Mouse (Mus musculus) spleen, embryonic (tissue): ENCODE measurements at regions not wholly inside any gene's neighbourhood (a gene's known extent, or its start where the extent isn't known, plus 50 kb on each side); places are given as distances from the start of the nearest gene placed in this dataset.

ENCODE experiments used
- CTCF ChIA-PET: fragments of 350-600 bp; sonication (Branson Sonifier 250); formaldehyde crosslinking; loops from one replicate; lab custom pipeline; 2022; lab: Charles Lee

DNA sequence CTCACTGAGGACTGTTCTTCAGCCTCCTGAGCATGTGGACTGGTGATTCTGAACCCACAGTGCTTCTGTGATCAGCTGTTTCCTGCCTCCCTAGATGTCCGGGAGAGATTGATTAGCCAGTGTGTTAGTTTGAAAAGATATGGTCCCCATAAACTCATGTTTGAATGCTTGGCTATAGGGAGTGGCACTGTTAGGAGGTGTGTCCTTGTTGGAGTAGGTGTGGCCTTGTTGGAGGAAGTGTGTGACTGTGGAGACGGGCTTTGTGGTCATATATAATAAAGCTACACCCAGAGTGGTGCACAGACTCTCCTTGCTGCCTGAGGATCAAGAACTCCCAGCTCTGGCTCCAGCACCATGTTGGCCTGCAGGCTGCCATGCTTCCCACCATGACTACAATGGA is 458.9 kb upstream of the Kcnab2 start:
- CTCF ChIA-PET: no interaction called here

DNA sequence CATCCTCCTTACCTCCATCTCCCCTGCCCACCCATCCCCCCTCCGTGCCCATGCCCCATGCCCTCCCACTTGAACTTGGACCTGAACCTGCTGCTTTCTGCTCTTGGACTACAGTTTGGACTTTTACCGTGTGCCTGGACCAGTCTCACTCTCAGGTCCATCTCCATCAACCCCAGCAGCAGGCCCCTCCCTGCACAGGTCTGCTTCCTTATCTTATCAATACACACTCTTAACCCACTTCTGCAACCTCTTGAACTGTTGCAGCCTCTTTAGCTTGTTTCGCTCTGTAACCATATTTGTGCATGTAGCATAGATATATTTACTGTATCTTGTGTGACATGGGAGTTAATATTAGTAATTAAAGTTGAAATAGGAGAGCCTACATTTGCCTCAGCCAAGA is 457.8 kb upstream of the Kcnab2 start:
- CTCF ChIA-PET: no interaction called here

DNA sequence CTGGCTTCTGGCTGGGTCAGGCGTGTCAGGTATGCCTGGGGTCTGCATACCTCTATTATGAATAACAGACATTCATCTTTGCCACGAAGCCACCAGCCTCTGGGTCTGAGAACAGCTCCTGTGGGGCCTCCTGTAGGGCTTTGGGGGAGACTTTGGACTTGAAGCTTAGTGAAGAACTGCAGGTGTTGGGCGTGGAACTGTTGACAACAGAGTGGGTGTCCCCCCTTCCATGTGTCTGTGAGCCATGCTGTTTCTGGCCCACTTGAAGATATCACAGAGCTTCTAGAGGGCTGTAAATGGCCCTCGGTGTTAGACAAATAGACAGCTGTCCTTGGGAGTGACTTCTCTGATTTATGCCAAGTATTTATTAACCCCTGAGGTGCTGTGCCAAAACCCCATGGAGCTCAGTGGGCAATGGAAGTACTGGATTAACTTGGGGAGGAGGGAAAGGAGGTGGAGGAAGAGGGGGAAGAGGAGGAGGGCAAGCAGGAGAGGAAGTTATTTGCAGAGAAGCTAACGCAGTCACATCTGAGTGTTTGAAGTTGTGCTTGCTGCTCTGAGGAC is 450.8 kb upstream of the Kcnab2 start:
- CTCF ChIA-PET: no interaction called here

DNA sequence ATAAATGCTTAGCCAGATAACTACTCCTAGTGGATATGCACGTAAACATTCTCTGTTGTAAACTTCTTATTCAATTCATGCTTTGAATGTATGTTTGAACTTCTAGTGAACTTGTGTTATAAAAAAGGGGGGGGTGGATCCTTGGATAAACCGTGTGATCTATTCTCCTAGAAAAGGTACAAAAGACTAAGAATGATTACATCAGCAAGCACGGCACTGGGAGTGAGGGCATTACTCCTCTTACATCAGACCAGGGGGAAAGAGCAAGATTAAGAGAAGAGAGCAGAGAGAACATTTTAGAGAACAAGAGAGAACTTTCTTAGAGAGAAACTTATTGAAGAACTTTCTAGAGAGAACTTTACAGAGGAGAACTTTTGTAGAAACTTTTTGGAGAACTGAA is 442.6 kb upstream of the Kcnab2 start:
- CTCF ChIA-PET: no interaction called here

DNA sequence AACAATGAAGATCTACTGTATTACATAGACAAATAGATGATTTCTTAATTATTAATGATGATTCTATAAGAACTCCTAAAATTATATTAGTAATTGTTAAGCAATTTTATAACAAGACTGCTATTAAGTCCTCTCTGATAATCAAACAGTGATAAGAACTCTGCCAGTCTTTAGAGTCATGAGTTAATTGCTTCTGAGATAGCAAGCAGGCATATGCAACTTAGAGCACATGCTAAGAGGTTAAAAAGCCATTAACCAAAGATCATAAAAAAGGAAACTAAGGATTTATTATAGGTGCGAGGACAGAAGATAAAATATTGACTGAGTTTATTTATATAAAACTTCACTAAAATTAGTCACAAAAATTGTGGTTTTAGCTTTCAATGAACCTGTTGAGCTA is 442.2 kb upstream of the Kcnab2 start:
- CTCF ChIA-PET: no interaction called here

DNA sequence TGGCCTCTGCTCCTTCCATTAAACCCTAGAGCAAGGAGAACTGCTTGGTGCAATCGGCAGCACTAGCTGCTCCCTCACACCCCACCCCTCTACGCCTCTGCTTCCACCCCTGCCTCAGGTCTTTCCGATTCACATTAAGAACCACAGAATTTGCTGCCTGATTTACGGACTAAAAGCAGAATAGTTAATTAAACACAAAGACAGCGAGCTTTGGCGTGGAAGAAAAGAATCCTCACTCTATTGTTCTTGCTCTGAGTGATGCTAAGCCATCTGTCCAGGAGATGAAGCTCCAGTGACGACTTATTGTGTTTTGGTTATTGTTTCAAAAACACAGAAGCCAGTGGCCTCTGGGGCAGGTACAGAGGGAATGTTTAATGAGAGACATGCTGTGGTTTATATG is 438.9 kb upstream of the Kcnab2 start:
- CTCF ChIA-PET: no interaction called here

DNA sequence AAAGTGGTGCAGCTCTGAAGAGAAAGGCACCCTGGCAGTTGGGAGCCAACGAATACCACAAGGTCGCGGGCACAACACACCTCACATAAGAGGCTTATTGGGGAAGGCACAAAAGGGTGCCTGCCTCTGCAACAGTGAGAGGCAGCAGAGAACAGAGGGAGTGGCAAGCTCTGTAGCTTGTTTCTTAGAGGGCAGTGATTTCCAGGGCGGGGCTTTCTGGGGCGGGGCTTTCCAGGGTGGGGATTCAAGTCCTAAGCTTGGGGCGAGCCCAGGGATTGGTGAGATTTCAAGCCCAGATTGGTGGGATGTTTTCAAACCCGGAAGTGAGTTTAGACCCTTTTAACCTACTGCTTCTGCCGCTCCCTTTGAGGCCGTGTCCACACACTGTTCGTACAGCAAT is 435.8 kb upstream of the Kcnab2 start:
- CTCF ChIA-PET: no interaction called here

DNA sequence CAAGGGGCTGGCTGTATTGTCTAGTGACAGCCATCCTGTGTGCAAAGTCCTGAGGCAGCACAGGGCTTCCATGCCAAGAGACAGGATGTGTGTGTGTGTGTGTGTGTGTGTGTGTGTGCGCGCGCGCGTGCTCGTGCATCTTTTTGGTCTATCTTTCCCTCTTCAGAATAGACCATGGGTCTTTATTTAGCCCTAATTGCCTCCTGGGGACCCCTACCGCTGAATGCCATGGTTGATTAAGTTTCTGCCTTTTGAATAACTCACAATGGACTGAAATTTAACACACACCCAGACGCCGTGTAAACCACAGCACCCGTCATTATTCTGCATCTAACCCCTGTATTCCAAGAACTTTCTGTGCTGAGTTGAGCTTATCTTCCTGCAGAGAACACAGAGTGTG is 435.2 kb upstream of the Kcnab2 start:
- CTCF ChIA-PET: no interaction called here

DNA sequence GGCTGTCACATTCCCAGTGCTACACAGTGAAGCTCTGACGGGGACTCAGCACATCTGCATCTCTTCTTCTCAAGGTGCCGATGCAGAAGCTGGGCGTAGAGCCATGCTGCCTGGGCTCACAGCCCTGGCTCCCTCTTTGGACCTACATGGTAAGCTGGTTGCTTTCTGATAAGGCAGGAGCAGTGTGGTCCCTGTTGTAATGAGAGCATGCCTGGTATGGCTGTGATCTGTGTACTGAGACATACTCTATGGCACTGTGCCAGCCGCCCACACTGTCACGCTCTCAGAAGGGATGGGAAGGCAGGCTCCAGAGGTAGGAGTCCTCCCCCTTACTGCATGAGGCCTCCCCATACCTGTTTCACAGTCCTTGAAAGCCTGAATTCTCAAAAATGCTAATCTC is 430.6 kb upstream of the Kcnab2 start:
- CTCF ChIA-PET: no interaction called here

DNA sequence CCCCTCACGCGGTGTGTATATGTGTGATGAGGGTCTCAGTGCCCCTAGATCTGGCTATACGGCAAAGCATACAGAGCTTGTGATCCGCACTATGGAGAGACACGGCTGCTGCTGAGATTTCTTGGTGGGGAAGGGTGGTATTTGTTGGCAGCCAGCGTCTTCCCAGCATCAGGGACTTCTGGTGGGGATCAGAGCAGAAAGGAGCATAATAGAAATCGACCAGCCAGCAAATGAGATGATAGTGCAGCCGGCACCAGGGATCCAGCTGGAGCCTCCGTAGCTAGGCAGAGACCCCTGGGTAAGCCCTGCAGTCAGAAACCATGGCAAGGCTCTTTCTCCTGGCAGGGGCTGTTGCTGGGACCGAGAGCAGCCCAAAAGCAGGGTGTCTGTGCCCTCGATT is 425.2 kb upstream of the Kcnab2 start:
- CTCF ChIA-PET: no interaction called here

DNA sequence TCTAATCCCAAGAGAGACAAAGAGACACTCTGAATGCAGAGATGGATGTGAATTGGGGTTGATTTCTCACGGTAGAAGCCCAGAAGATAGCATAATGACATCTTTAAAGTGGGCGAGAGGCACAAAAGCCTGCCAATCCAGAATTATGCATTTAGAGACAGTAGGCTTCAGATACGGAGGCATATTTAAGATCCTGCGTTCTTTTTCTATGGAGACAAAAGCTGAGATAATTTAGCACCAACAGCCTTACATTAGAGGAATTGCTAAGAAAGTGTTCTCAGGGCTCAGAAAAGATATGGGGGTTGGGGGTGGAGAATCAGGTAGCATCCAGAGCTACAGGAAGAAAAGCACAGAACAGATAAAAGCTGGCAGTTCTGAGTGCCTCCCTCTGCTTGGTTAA is 422.4 kb upstream of the Kcnab2 start:
- CTCF ChIA-PET: no interaction called here

DNA sequence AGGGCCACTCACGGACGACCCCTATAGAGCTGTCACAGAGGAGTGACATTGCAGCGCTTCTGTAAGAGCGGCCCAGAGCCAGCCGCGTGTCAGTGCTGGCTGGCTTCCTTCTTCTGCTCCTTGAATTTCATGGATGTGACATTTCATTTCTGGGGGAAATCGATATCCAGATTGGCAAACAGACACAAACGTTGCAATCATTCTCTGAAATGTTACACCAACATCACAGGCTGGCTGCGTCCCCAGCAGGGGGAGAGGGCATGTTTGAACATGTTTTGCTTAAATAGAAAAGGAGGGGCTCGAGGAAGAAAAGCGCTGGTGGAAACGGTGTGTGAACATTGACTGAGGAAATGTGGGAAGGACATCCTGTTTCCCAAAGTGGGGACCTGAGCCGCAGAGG is 417.4 kb upstream of the Kcnab2 start:
- CTCF ChIA-PET: no interaction called here

DNA sequence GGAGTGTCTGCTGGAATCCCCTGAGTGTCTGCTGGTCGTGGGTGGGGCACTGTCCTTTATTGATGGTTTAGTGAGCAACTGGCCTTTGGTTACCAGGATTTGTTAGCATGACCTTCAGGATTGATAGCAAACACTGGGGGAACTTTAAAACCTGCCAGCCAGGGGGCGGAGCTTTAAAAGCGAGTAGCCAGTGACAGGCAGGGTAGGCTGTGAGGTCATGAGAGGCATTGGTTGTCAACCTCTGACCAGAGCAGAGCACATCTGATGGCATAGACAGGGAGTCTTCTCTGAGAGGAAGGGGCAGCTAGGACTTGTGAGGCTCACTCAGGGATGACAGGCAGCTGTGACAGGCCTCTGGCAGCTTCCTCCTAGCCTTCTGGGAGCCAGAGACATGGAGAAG is 415.3 kb upstream of the Kcnab2 start:
- CTCF ChIA-PET: no interaction called here

DNA sequence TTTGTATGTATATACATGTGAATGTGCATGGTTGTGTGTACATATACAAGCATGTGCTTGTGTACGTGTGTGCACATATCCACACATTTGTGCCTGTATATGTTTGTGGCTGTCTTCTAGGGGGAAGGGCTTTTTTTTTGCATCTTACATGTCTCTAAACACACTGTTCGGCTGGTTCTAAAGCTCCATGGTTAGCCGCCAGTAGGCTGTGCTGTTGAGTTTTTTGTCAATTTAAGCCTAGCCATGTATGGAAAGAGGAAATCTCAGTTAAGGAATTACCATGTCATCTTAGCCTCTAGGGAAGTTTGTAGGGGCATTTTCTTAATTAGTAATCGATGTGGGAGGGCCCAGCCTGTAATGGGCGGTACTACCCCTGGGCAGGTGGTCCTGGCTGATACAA is 411.5 kb upstream of the Kcnab2 start:
- CTCF ChIA-PET: no interaction called here

DNA sequence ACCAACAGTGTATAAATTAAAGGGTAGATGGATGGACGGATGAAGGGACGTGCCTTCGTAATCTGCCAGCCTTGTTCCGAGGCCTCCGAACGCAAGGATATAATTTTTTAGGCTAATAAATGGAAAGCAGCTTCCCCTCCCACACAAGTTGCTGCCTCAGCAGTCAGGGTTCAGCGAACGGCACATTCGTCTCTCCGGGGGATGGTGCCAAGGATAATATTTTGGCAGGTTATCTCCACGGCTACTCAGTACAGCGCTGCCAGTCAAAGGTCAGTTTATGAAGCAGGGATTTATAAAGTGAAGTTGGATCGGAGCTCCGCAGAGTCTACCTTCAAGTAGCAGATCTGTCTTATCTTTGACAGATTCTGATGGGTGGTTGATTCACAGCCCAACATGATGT is 410.6 kb upstream of the Kcnab2 start:
- CTCF ChIA-PET: interaction anchor here (0.6 kb wide), 1 partner anchor 10 kb away, joined by 4 read pairs; no protein-coding TSS in a partner anchor

DNA sequence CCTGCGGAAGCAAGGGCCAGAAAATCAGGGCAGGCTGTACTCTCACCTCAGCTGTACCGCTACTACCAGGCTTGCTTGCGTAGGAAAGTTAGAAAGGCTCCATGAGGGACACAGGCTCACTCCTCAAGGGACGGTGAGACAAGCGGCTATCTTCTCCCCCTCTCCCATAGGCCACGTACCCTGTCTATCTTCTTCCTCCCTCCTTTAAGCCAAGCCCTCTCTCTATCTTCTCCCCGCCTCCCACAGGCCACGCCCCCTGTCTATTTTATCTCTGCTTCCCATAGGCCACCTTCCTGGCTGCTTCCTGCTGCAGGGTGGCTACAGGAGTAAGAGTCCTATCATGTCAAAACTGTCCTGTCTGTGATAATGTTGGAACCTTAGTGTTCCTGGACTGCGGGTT is 409.1 kb upstream of the Kcnab2 start:
- CTCF ChIA-PET: no interaction called here

DNA sequence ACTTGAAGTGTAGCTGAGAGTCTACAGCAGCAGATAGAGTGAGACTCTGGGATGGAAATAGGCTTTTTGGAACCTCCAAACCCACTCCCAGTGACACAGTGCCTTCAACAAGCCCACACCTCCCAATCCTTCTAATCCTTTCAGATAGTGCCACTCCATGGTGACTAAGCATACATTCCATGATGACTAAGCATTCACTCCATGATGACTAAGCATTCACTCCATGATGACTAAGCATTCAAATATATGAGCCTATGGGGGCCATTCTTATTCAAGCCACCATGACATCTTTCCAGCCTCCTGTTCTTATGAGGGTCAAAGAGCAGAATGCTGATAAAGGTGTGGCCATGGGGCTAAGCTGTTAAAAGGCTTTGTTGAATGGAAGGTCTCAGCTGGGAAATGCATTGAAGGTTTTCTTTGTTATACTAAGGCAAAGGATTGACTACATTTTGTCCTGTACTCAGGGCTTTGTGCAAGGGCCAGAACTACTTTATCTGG is 403.8 kb upstream of the Kcnab2 start:
- CTCF ChIA-PET: no interaction called here

DNA sequence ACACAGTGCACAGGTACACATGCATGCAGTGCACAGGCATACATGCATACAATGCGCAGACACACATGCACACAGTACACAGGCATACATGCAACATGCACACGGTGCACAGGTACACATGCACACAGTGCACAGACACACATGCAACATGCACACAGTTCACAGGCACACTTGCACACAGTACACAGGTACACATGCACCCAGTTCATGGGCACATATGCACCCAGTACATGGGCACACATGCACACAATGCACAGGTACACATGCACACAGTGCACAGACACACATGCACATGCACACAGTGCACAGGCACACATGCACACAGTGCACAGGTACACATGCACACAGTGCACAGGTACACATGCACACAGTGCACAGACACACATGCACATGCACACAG is 402.7 kb upstream of the Kcnab2 start:
- CTCF ChIA-PET: no interaction called here

DNA sequence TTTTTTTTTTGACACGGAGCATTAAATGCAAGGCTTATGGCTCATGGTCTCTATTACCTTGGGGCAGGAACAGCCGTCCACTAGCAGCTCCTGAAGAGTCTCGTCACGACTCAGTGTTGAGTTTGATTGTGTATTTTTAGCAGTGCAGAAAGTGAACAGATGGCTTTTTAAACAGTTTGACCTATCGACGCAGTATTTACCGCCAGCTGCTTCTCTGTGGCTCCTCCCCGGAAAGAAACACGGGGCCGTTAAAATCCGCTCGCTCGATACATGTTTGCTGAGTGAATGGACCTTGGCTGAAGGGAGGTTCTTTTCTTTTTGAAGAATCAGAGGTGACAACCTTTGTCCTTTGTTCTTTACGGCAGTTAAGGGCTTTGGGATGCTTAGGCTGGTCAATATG is 401.3 kb upstream of the Kcnab2 start:
- CTCF ChIA-PET: no interaction called here

DNA sequence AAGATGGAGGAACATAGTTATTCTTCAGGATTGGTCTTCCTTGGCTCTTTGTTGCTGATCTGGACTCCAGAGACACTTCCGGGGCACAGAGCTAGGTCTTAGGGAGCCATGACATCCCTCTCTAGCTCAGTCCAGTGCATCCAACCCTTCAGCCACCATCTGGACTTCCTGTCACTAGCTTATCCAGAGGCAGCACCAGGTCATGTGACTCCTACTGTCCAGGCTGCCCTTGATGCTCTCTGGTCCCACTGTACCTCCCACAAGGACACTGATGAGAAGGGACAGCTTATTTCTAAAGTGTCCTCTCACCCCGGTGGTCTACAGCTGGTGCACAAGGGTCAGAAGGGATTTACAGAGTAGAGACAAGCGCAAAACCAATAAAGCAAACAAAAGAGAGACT is 400.7 kb upstream of the Kcnab2 start:
- CTCF ChIA-PET: no interaction called here

DNA sequence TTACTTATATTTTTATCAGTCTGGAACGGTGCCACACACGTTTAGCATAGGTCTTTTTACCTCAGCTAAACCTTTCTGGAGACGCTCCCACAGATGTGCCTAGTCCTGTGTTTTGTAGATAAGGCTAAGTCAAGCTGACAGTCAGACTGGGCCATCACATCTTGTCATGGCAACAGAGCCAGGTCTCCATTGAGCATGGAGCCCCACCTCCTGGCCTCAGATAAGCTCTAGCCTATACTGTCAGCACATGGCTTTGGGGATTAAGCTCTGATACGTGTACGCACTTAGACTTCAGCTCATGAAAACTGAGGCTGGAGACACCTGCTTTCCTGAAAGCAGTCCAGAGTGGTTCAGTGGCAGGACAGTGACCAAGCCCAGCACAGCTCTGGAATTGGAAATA is 392.4 kb upstream of the Kcnab2 start:
- CTCF ChIA-PET: no interaction called here

DNA sequence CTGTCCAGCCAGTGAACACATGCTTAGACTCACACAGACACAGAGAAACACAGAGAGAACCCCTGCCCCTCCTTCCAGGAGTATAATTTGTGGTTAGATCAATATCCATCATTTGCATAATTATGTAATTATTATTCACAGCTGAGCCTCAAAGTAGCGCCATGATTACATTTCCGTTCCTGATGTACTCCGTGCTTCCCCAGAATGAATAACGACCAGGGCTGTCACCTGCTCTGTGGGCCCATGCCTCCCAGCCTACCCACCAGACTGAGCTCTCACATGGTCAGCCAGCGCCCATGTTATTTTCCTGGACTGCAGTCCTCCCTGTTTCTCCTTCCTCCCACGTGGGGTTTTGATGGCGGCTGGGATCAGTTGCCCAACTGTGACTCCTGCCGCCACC is 388.2 kb upstream of the Kcnab2 start:
- CTCF ChIA-PET: no interaction called here

DNA sequence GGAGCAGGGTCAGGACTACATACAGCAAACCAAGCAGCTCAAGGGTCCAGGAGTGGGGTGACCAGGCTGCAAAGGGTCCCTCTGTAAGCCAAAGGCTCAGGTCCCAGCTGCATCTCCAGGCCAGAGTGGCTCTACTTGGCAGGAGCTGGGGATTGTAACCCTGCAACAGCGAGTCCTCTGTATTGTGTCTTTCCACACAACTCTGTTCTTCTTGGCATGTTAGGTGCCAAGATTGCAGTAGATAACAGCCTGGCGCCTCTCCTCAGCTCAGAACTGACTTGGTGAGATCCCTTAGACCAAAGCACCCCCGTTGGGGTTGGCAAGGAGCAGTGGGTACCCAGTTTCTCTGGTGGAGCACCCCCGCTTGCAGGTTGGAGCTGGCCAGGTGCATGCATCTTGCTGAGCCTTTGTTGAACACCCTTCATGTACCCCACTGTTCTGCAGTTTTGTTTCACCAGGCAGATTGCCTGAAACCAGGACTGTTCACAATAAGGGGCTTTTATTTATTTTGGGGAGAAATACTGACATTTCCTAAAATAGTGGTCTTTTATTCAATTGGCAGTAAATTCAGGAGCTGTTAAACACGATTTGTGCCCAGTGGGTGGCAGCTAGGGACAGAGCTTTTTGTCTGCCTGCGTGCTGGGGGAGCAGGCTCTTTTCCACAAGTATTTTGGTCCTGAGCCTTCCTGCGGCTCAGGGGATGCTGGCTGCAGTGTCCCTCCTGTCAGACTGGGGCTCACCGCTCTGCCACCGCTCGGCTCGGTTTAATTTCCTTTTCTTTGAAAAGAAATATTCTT is 385.3 kb upstream of the Kcnab2 start:
- CTCF ChIA-PET: no interaction called here

DNA sequence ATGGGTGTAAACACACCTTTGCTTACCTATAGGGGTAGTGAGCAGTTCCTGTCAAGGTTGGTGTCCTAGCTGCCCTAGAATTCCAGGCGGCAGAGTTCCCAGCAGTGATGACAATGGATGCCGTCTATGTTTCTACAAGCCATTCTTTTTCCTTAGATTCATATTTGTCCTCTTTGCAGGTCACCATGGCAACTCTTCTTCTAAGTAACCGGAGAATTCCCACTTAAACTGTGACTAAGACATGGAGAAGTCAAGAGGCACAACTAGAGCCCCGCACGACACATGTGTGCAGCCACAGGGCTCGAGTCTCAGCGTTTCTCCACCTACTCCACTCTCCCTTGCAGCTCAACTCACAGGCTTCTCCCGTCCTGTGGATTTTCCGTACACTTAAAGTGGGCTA is 381.5 kb upstream of the Kcnab2 start:
- CTCF ChIA-PET: no interaction called here
